Mouse (Mus musculus) CH12.LX (cell line): ENCODE measurements at regions not wholly inside any gene's neighbourhood (a gene's known extent, or its start where the extent isn't known, plus 50 kb on each side); places are given as distances from the start of the nearest gene placed in this dataset.

Experiments
- DNase-seq: peaks from one replicate; pipeline ENCODE4 v3.0.0-alpha.2; 2013; ENCODE audit errors: extremely low read depth
- H3K27ac ChIP-seq: 2 replicates; pipeline ENCODE4 v1.5.1; 2012; ENCODE audit warnings: low read depth, mild to moderate bottlenecking, control low read depth, moderate library complexity; ENCODE audit not compliant: insufficient read depth
- H3K27me3 ChIP-seq: replicated peaks from 2 replicates; pipeline ENCODE3; 2012; ENCODE audit warnings: inconsistent platforms
- H3K36me3 ChIP-seq, 2 experiments: replicated peaks in 1 of 2; 2 replicates each; pipeline versions ENCODE3 to v1.6.1; 2012; ENCODE audit warnings: inconsistent platforms in 1 of 2, low read length in 1 of 2, mild to moderate bottlenecking in 1 of 2, mixed read lengths in 1 of 2, moderate library complexity in 1 of 2; ENCODE audit not compliant: control insufficient read depth in 1 of 2, insufficient read depth in 1 of 2
- H3K4me1 ChIP-seq, 2 experiments: 2 replicates each; pipeline ENCODE4 v1.6.1; 2012; ENCODE audit warnings: inconsistent platforms in 1 of 2, moderate library complexity in 1 of 2; ENCODE audit not compliant: insufficient read depth in 2 of 2, control insufficient read depth in 1 of 2
- H3K4me2 ChIP-seq: 2 replicates; pipeline ENCODE4 v1.6.1; 2012; ENCODE audit warnings: low read depth, mild to moderate bottlenecking, control low read depth; ENCODE audit not compliant: poor library complexity, insufficient read depth, severe bottlenecking
- H3K4me3 ChIP-seq, 3 experiments: fragments of 150-350 bp in 1 of 3; sonication (generic) in 1 of 3; replicated peaks in 1 of 3; 2 replicates each; pipeline versions ENCODE3 to v1.5.1; 2011 to 2012; ENCODE audit warnings: low read depth in 2 of 3, low read length in 2 of 3, mild to moderate bottlenecking in 2 of 3, moderate library complexity in 2 of 3, control low read depth in 1 of 3, improper control_type of control experiment in 1 of 3, inconsistent platforms in 1 of 3, mixed read lengths in 1 of 3; ENCODE audit not compliant: poor library complexity in 1 of 3
- H3K79me2 ChIP-seq: replicated peaks from 2 replicates; pipeline ENCODE4 v1.6.1; 2012; ENCODE audit warnings: mild to moderate bottlenecking, moderate library complexity; ENCODE audit not compliant: control insufficient read depth, poor library complexity, insufficient read depth, severe bottlenecking; ENCODE audit errors: extremely low read depth
- H3K9ac ChIP-seq: 2 replicates; pipeline ENCODE4 v1.6.1; 2012; ENCODE audit warnings: low read depth, mild to moderate bottlenecking, control low read depth, moderate library complexity; ENCODE audit not compliant: insufficient read depth
- H3K9me3 ChIP-seq: replicated peaks from 2 replicates; pipeline ENCODE3; 2012; ENCODE audit warnings: low read length, inconsistent platforms, mixed read lengths
- BHLHE40 ChIP-seq: IDR thresholded peaks from 2 replicates; pipeline ENCODE4 v1.6.1; 2011; ENCODE audit warnings: mild to moderate bottlenecking, low read depth, low read length, improper control_type of control experiment
- CHD1 ChIP-seq: IDR thresholded peaks from 2 replicates; pipeline ENCODE4 v1.6.1; 2012; ENCODE audit warnings: low read depth, low read length, improper control_type of control experiment, inconsistent platforms
- E2F4 ChIP-seq: IDR thresholded peaks from 2 replicates; pipeline ENCODE4 v1.6.1; 2011; ENCODE audit warnings: low read depth, low read length, improper control_type of control experiment; ENCODE audit not compliant: insufficient replicate concordance
- ELF1 ChIP-seq: IDR thresholded peaks from 2 replicates; pipeline ENCODE4 v1.6.1; 2014; ENCODE audit warnings: low read depth, mild to moderate bottlenecking, inconsistent platforms, low read length, improper control_type of control experiment
- EP300 ChIP-seq: IDR thresholded peaks from 2 replicates; pipeline ENCODE4 v1.6.1; 2011; ENCODE audit warnings: low read length, improper control_type of control experiment
- ETS1 ChIP-seq: conservative IDR thresholded peaks from 2 replicates; pipeline ENCODE4 v1.6.1; 2012; ENCODE audit warnings: low read depth, mild to moderate bottlenecking, inconsistent platforms, low read length, improper control_type of control experiment, moderate library complexity
- GABPA ChIP-seq: IDR thresholded peaks from 2 replicates; pipeline ENCODE4 v1.6.1; 2012; ENCODE audit warnings: low read depth, low read length, improper control_type of control experiment, inconsistent platforms; ENCODE audit not compliant: insufficient replicate concordance
- IRF4 ChIP-seq: IDR thresholded peaks from 2 replicates; pipeline ENCODE4 v1.6.1; 2014; ENCODE audit warnings: low read depth, mild to moderate bottlenecking, inconsistent platforms, low read length, improper control_type of control experiment
- JUN ChIP-seq: IDR thresholded peaks from 2 replicates; pipeline ENCODE4 v1.6.1; 2011; ENCODE audit warnings: low read depth, mild to moderate bottlenecking, low read length, improper control_type of control experiment, moderate library complexity; ENCODE audit not compliant: insufficient read depth
- JUND ChIP-seq: conservative IDR thresholded peaks from 2 replicates; pipeline ENCODE4 v1.6.1; 2011; ENCODE audit warnings: low read depth, low read length, improper control_type of control experiment
- KAT2A ChIP-seq: IDR thresholded peaks from 2 replicates; pipeline ENCODE4 v1.6.1; 2012; ENCODE audit warnings: low read length, improper control_type of control experiment, inconsistent platforms; ENCODE audit not compliant: insufficient replicate concordance
- MAFK ChIP-seq: IDR thresholded peaks from 2 replicates; pipeline ENCODE4 v1.6.1; 2011; ENCODE audit warnings: low read length, improper control_type of control experiment; ENCODE audit not compliant: insufficient replicate concordance
- MAZ ChIP-seq: IDR thresholded peaks from 2 replicates; pipeline ENCODE4 v1.6.1; 2012; ENCODE audit warnings: low read depth, mild to moderate bottlenecking, inconsistent platforms, low read length, improper control_type of control experiment, moderate library complexity
- MEF2A ChIP-seq: IDR thresholded peaks from 2 replicates; pipeline ENCODE4 v1.6.1; 2014; ENCODE audit warnings: low read depth, mild to moderate bottlenecking, inconsistent platforms, low read length, improper control_type of control experiment, borderline replicate concordance
- NELFE ChIP-seq: IDR thresholded peaks from 2 replicates; pipeline ENCODE4 v1.6.1; 2011; ENCODE audit warnings: low read depth, low read length, improper control_type of control experiment
- NRF1 ChIP-seq: IDR thresholded peaks from 2 replicates; pipeline ENCODE4 v1.6.1; 2014; ENCODE audit warnings: low read depth, mild to moderate bottlenecking, inconsistent platforms, low read length, improper control_type of control experiment, moderate library complexity
- PAX5 ChIP-seq: IDR thresholded peaks from 2 replicates; pipeline ENCODE4 v1.6.1; 2012; ENCODE audit warnings: low read length, inconsistent platforms, mixed read lengths
- RAD21 ChIP-seq: IDR thresholded peaks from 2 replicates; pipeline ENCODE4 v1.6.1; 2011; ENCODE audit warnings: low read depth, mild to moderate bottlenecking, low read length, improper control_type of control experiment, moderate library complexity
- SMC3 ChIP-seq: IDR thresholded peaks from 2 replicates; pipeline ENCODE4 v1.6.1; 2011; ENCODE audit warnings: low read depth, low read length, improper control_type of control experiment
- TBP ChIP-seq: conservative IDR thresholded peaks from 2 replicates; pipeline ENCODE4 v1.6.1; 2011; ENCODE audit warnings: low read depth, low read length, improper control_type of control experiment
- UBTF ChIP-seq: IDR thresholded peaks from 2 replicates; pipeline ENCODE4 v1.6.1; 2012; ENCODE audit warnings: low read depth, mild to moderate bottlenecking, inconsistent platforms, low read length, improper control_type of control experiment, moderate library complexity
- USF2 ChIP-seq: conservative IDR thresholded peaks from 2 replicates; pipeline ENCODE4 v1.6.1; 2011; ENCODE audit warnings: low read depth, low read length, improper control_type of control experiment
- ZC3H11A ChIP-seq: IDR thresholded peaks from 2 replicates; pipeline ENCODE4 v1.6.1; 2012; ENCODE audit warnings: low read depth, mild to moderate bottlenecking, inconsistent platforms, low read length, improper control_type of control experiment
- dilution Hi-C: fragments of 300-500 bp; cut with MboI; formaldehyde crosslinking; loops from 2 replicates; pipeline ENCODE4 v1.14.3; 2020; ENCODE audit warnings: low sequenced_read_pairs; ENCODE audit not compliant: extremely low pct_unique_long_range_greater_than_20kb, extremely low pct_ligation_motif_present
- in situ Hi-C: fragments of 300-500 bp; cut with MboI; formaldehyde crosslinking; loops from 3 replicates; pipeline ENCODE4 v1.14.3; 2019; ENCODE audit warnings: low sequenced_read_pairs, low pct_ligation_motif_present, low pct_unique_long_range_greater_than_20kb, mixed read lengths

- no peak overlapping the region for H3K4me2 ChIP-seq
- H3K36me3 ChIP-seq: no peaks in the 10 kb centered on the region
- H3K4me3 ChIP-seq: no peak overlapping the region
- in situ Hi-C loops (no loop called here), dilution Hi-C loops (no loop called here)
- no peak overlapping the region for H3K9ac ChIP-seq
- no peaks in the 10 kb centered on the region for H3K27me3 ChIP-seq
- no peaks in the 10 kb centered on the region for H3K9me3 ChIP-seq
- TF ChIP-seq EP300 (no peak), SMC3 (no peak), NELFE (no peak), NRF1 (no peak), TBP (no peak), CHD1 (no peak), PAX5 (no peak), GABPA (no peak), JUN (no peak), RAD21 (no peak), MAFK (no peak), IRF4 (no peak), USF2 (no peak), ZC3H11A (no peak), BHLHE40 (no peak)
- H3K4me1 ChIP-seq: no peaks in the 10 kb centered on the region
- H3K27ac ChIP-seq: no peak overlapping the region
- no peak for DNase-seq
- no peaks in the 10 kb centered on the region for H3K79me2 ChIP-seq
These were observed 124.1 kb upstream of the Thbs1 start for GRCm38 (mm10) chr2:117987426-117988215.

- dilution Hi-C loops (no loop called here), in situ Hi-C loops (no loop called here)
- Histone ChIP-seq H3K9ac (no peak overlapping the region), H3K4me2 (no peak overlapping the region), H3K9me3 (no peaks in the 10 kb centered on the region), H3K79me2 (no peaks in the 10 kb centered on the region), H3K36me3 (no peaks in the 10 kb centered on the region), H3K4me3 (no peak overlapping the region), H3K27ac (no peak overlapping the region), H3K27me3 (no peaks in the 10 kb centered on the region), H3K4me1 (no peaks in the 10 kb centered on the region)
- TF ChIP-seq JUND (no peak), KAT2A (no peak), E2F4 (no peak), ETS1 (no peak), MEF2A (no peak), UBTF (no peak), ELF1 (no peak), GABPA (no peak), JUN (no peak), IRF4 (no peak), MAZ (no peak), TBP (no peak), ZC3H11A (no peak), NRF1 (no peak)
- DNase-seq: no peak
These were observed 123.1 kb upstream of the Thbs1 start for GRCm38 (mm10) chr2:117988396-117989173.
